Mouse (Mus musculus) 416B (cell line): ENCODE results near the gene Pappa2.

Experiments used
- DNase-seq: peaks from one replicate; pipeline ENCODE4 v3.0.0; 2011; ENCODE audit warnings: low read depth

The Pappa2 gene

DNA sequence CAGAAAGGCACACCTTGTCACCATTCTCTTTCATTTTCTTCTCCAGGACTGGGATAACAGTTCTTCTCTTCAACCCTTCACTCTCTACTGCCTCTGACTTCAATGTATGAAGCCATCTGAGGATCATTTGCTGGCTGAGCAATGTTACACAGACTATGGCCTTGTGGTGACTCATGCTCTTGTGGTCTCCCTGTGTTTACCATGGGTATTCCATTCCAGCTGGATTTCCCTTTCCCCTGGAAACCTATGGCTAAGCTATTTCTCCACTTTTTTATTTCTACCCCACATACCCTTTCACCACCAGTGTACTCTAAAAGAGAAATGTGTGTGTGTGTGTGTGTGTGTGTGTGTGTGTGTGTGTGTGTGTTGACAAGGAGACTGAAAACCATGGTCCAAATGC, 83.0 kb downstream of the Pappa2 start:
- DNase-seq: peak; percentile 1

DNA sequence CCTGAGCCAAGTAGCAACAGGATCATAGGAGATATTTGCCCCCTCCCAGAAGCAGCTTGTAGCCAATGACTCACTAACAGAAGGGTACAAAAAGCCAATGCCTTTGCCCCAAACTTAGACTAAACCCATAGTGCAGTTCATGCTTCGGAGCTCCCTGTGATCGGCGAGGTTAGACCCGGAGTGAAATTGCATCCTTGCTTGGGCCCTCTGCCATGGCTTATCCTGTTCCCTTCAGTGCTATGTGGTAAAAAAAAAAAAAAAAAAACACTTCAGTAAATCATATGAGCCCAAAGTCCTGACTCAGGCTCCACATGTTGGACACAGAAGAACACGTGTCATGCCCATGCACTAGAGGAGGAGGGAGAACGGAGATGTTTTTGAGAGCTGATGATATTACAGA, 85.8 kb downstream of the Pappa2 start:
- DNase-seq: no peak

DNA sequence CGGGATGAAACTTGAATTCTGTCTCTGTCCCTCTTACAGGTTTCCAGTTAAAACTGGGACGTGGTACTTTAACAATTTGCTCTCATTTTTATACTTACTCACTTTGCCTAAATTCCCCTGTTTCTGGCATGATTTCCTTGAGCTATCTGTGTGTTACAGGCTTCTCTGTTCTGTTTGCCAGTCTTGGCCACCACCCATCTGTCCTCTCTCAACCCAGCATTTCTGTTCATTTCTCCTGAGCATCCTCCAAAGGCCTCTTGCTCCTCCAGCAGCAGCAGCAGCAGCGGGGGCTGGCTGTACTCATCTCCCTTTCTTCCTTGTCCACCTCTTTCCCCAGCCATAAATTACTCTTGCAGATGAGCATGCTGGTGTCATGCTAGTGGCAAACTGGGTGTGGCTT, 104.8 kb downstream of the Pappa2 start:
- no peak for DNase-seq

DNA sequence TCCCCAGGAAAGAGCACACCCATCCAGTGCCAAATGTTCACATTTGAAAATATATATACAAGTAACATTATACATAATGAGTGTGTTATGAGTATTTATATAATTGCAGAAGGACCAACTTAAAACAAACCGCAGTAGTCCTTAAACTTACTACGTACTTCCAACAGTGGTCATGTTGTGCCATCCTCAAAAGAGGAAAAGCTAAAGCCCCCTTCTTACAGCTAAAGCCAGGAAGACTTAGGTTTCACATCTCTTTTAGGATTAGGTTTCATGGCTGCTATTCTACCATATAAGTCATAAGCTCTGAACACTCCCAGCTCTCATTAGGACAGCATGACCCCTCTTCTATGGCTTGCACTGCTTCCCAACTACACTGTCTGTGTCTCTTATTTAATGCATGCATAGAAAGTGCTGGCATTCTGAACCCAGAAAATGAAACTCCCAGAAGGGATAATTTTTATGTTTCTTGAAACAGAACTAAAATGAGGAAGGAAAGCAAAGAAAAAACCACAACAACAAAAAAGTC, 105.7 kb downstream of the Pappa2 start:
- no peak for DNase-seq

DNA sequence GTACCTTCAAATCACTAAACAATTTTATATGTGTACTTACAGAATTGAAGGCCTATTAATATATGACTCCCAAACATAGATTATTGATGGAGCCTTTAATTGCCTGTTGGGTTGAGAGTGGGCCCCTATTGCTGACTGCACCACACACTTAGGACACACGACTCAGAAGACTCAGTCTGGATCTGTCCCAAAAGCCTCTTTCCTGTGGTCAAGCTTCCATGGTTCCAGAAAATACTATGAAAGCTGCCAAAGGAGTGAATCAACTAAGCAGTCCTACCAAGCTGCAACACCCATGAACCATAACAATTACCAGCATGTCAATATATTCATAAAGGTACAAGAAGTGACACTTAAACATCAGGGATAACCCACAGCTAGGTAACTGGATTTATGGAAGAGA, 106.7 kb downstream of the Pappa2 start:
- DNase-seq: no peak

DNA sequence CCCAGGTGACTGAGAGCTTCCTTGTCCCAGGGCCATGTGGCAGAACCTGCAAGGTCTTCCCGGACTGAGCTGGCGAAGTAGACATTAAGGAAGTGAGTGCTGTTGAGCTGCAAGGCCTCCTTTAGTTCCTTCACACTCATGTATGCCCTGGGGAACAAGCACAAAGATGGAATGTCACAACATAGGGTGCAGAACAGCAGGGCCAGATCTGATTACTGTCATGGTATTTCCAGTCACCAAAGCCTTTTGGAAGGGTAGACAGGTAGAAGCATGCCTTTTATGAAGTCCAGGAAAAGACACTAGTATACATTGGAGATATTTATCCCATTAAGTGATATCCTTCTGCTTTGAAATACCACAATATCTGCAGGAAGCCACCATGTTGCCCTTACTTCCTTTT, 108.9 kb downstream of the Pappa2 start:
- DNase-seq: no peak

DNA sequence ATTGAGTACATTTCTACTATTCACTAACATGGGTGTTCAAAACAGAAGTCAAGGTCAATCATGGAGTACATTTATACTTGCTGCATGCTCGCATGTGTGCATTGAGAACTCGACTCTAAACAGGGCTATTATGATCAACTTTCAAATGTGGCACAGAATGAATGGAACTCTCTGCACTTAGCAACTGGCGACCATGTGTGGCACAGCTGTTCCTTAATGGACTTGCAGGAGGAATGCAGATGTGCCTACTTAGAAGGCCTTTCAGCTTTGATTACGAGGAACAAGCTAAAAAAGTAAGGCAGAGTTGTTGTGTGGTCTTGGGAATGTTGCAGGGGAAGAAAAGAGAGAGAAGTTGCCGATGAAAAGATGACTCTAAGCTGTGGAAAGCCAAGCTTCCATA, 120.1 kb downstream of the Pappa2 start:
- no peak for DNase-seq

DNA sequence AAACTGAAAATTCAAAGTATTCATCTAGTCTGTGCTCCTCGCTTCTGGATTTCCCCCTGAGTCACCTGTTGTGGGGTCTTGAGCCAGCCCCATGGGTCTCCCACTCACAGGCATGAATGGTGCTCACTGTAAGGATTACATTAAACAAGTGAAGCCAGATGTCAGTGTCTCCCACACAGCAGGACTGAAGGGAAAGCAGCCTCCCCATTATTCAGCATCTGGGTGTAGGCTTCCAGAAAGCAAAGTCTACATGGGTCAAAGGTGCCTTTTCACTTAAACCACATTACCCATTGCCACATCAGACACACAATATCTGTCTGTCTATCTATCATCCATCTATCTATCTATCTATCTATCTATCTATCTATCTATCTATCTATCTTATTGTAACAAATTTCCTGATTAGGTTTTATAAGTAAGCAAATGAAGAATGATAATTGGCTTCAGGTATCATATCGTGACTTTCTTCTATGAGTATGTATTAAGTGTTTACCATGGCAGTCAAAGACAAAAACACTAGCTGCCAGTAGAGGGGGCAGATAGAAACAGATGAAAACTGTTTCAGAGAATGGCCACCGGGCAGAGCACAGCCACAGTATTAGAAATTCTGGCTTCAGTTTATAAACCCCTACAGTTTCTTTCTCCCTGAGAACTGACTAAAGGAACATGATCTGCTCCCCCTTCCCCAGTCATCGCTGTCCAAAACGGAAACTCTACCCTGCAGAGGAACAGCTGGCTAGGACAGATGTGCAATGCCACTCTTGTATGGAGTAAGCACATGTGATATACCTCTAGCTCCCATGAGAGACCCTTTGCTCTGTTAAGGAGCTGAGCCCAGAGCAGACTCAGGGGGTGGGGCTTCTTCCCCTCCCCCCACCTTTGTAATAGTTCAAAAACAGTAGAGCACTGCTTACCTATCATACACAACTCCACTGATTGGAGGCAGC, 126.1 kb downstream of the Pappa2 start:
- DNase-seq: peak; percentile 1

DNA sequence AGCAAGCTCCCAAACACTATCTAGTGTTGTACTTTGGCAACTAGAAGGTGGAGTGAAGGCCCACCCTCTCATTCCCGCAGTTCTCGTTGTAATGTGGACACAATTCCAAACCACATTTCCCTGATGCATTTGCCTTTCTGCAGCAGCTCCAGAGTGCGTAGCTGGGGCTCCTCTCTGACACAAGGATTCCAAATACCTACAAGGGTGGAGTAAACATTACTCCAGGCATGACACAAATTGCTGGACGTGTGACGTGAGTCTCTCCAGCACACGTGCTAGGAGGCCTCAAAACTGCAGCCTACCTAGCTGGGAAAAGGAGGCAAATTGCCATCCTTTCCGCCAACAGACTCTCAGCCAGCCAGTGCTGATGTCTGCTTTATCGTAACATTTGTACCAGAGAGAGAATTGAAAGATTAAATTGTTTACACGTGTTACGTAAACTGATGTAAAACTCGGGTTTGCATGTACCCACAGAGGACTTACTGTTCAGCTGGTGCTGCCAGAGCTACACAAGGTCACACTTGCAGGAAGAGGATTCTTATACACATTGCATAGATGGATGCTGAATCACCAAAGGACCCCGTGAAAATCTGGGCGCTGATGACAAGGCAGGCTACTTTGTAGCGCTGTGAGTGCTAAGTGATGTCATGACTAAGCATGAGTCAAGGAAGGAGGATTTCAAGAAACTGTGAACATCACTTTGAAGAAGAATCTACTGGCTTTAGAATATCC, 127.3 kb downstream of the Pappa2 start:
- no peak for DNase-seq

DNA sequence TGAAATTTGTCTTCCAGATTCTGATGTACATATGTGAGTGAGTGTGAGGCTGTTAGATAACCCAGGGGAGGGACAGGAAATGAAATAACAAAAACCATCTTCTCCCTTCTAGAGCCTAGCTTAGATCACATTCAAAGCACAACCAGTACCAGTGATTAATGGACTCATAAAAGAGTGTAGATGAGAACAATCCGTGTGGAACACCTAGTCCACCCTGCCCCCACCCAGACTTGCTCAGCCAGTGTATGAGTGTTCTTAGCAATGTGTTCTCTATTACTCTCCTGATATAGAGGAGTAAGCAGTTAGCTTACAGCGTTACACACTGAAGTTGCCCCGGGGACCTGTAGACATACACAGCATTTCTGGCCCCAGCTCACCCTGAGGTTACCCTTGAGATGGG, 129.8 kb downstream of the Pappa2 start:
- DNase-seq: no peak

DNA sequence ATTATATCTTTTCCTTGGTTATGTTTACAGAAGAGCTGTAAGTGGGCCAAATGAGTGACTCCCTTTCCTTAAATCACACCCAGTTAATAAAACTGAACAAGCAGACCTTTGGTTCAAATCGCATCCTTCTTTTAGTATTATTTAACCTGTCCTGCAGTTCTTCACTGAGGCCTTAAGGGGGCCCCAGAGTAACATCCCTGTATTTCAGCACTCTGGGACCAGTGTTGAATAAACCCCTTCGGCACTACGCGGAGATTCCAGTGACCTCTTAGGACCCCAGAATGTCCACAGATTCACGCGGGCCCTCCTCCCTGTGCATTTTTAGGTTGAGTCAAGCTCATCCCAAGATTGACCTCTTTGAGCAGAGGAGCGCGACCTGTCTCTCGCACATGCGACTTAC, 135.7 kb downstream of the Pappa2 start:
- DNase-seq: peak; percentile 5

DNA sequence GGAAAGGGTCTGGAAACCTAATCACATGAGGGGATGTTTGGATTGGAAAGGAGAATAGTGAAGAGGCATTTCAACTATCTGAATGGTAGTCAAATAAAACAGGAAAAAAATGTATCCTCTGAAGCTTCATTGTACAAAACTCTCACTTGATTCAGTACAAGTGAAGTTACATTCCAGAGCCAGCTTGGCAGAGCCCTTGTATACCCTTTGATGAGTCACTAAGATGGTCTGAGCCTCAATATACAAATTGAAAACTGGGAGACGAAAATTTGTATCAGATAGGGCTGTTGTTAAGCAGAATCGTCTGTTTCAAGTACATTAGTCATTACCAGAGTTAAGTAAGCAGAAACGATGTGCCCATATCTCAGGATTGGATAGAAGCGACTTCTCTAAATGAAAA, 143.1 kb downstream of the Pappa2 start:
- DNase-seq: no peak

DNA sequence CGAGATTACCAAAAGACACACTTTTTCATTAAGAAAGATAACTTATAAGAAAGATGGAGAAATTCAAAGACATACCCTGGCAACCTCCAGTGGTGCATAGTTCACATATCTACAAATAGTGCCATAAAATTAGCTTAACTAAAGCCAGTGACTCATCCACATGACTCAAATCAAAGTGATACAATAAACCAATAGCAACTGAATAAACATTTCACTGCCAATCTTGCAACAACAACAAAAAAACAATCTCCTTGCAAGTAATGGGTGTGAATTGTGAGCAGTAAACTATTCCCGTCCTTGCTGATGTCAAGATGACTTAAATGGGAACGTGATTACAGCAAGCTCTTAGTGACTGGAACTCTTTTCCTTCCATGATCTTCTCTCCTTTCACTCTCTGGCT, 150.1 kb downstream of the Pappa2 start:
- no peak for DNase-seq

DNA sequence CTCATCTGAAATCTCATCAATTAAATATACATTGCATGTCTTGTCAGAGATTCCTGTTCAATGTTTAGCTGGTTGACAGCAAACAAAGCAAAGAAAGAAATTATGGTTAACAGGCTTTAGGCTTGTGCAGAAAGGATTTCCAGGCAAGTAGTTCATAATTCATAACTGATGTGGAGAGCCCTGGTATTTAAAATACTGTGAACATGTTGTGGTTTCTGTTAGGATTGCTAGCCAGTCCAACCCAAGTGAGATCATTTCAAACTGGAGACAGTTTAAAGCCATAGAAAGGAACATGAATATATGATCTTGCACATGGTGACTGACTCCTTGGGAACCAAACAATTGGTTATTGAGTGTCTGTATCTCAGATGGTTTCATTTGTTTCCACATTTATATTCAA, 152.4 kb downstream of the Pappa2 start:
- no peak for DNase-seq

DNA sequence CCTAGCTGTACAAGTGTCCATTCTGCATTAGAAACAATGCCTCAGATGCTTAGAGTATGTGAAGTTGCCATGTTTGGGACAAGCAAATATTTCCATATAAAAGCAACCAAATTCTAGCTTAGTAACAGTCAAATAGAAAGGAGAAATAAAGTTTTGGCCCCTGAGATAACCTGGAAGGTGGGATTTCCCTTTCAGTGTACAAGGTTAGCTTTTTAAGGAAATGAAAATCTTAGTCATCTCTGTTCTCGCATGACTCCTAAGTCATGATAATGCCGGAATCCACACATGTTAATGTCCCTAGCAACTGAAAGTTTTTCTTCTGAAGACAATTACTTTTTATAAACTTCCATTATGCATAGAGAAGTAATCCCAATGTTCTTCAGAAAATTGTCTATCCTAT, 160.6 kb downstream of the Pappa2 start:
- DNase-seq: no peak

DNA sequence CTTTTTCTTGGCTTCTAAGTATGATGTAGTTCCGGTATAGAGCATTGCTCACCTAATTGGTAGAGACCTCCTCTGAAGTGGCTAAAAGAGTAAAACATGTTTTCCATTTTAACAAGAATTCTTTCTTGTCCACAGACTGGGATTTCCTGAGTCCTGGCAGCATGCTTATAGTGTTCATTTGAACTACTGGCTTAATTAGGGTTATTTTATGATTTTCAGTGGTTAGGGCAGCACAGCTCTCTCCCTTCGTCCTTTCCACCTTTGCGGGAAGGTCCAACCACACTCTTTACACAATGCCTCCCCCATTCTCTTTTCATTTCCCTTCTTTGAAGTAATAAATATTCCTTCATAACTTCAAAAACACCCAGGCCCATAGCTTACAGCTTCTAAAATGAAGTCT, 163.8 kb downstream of the Pappa2 start:
- DNase-seq: no peak

DNA sequence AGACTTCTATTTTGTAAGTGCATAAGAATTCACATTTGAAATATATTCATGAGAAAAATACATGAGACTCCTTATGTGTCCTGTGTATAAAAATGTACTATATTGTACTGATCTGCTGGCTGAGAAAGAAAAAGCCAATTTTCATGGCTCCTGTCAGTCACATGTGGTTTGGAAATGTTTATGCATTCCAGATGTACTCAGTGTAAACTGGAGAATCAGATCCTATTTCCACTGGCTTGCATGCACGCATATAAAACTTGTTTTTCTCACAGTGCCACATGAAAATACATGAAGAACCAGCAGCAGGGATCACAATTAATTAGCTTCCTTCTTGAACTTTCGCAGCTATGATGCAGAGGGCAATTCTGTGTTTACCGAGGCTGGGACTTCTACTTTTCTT, 168.4 kb downstream of the Pappa2 start:
- DNase-seq: no peak

DNA sequence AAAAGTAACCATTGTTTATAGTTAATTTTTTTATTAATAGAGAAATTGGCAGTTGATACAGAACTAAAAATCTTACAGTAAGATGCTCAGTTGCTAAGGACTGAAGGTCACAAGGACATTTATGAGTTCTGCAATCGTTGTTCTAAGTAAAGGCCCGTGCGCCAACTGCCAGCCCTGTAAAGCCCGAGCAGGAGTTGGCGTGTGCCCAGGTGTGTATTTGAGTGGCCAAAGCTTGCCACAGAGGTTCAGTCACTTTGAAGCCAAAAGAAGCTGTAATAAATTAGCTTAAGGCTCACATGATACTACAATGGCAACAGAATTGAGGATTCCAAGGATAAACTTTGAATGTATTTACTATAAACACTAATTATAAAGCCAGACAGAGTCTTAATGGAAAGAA, 204.8 kb downstream of the Pappa2 start:
- no peak for DNase-seq

DNA sequence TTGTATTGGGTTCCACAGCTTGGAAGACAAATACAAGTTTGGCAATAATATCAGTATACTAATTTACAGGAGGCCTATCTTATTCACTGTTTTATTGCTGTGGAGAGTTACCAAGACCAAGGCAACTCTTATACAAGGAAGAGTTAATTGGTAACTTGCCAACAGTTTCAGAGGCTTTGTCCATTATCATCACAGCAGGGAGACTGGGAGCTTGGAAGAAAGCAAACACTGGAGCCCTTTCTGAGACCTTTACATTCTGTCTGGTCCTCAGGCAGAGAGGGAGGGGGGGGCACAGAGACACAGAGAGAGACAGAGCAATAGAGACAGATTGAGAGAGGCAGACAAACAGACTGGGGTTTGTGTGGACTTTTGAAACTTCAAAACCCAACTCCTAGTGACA, 207.2 kb downstream of the Pappa2 start:
- DNase-seq: no peak

DNA sequence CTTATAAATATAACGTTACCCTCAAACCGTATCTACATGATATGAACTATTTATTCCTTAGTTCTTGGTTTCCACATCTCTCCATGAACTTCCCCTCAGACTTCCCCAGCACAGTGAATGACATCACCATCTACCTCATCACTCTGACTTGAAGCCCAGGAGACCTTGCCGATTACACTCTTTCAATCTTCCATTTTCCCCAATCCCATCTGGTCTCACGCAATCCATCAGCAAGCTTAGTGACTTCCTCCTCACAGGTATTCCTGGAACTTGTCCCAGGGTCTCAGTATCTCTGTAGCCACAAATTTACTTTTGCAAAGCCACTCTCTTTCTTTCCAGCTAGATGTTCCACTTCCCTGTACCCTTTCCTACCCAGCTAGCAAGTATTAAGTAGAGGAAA, 209.5 kb downstream of the Pappa2 start:
- no peak for DNase-seq

DNA sequence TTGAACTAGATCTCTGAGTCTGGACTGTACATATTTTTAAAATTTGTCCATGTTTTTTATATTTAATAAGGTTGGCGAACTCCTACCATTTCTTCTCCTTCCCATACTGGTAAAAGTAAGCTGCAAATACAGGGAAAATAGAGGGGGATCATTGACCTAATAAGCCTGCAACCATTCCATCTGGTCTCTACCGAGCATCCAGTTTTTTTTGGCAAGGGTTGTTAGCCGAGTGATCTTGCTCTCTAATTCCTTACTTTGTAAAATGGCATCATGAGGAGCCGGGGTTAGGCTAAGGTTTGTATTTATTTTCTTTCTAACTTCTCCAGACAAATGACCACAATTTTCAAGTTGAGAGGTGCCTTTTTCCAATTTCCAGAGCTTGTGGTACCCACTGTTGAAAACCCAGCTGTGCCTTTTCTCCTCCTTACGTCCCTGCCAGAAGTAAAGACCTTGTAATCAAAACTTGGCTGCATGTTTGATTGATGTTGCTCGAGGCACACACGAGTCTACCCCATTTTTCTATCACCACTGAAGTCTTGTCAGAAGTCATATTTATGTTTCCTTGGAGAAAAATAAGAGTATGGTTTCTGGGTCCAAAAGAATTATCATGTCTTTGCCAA, 210.1 kb downstream of the Pappa2 start:
- no peak for DNase-seq

DNA sequence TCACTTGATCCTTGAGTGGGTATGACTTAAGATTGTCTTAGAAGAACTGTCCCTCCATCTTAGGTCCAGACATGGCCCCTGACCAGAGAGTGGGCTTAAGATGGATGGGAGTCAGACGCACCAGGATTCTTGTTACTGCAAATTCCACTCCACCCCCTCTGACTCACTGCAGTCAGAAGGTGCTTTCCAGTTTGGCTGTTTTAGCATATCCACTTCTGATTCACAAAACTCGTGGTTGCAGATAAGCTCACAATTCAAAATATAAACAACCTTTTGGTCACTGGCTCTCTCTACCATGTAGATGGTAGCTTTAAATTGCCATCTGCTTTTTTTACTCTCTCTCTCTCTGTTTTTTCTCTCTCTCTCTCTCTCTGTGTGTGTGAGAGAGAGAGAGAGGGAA, 214.4 kb downstream of the Pappa2 start:
- no peak for DNase-seq

DNA sequence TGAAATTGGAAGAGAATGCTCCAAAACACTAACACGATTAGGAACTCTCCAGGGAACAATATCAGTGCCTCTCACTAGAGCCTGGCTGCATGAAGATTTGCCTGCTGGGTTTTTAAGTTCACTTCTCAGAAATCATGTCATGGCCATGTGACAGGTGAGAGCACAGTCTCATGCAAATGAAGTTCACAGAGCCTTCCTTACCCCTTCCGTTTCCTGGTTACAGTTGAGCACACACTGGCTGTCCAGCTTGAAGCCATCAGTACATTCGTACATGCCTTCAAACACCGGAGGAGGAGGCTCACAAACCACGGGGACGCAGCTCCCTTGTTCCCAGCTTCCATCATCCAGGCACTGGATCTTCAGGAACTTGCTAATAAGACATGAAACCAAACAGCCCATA, 215.6 kb downstream of the Pappa2 start:
- no peak for DNase-seq
